Mouse (Mus musculus) lung, embryonic 15.5 days (tissue): ENCODE measurements around the gene Sec24b. TPM values are rescaled to one million over a fixed set of nuclear protein-coding genes. Genes with fewer than 3 reads are reported as not detected.

Experiments
- ATAC-seq: fragments of 200-750 bp; cut with Nextera tagmentation; 2 replicates; pipeline ENCODE4 v1.8.0; 2017; ENCODE audit warnings: moderate number of reproducible peaks, borderline replicate concordance; ENCODE audit not compliant: low FRiP score, low TSS enrichment; ENCODE audit errors: extremely low read depth
- H3K27ac ChIP-seq: fragments of 300-500 bp; sonication (generic); 2 replicates; pipeline ENCODE4 v1.5.1; 2015; ENCODE audit warnings: moderate library complexity, mild to moderate bottlenecking, inconsistent platforms
- H3K27me3 ChIP-seq: fragments of 300-500 bp; sonication (generic); 2 replicates; pipeline ENCODE4 v1.6.1; 2015; ENCODE audit warnings: inconsistent platforms
- H3K36me3 ChIP-seq: fragments of 300-500 bp; sonication (generic); 2 replicates; pipeline ENCODE4 v1.6.1; 2015; ENCODE audit warnings: inconsistent platforms
- H3K4me1 ChIP-seq: fragments of 300-500 bp; sonication (generic); 2 replicates; pipeline ENCODE4 v1.6.1; 2015; ENCODE audit warnings: inconsistent platforms
- H3K4me2 ChIP-seq: fragments of 300-500 bp; sonication (generic); 2 replicates; pipeline ENCODE4 v1.6.1; 2015; ENCODE audit warnings: inconsistent platforms, mild to moderate bottlenecking, moderate library complexity
- H3K4me3 ChIP-seq: fragments of 300-500 bp; sonication (generic); 2 replicates; pipeline ENCODE4 v1.5.1; 2015; ENCODE audit warnings: mild to moderate bottlenecking, inconsistent platforms
- H3K9ac ChIP-seq: fragments of 300-500 bp; sonication (generic); 2 replicates; pipeline ENCODE4 v1.6.1; 2015; ENCODE audit warnings: inconsistent platforms
- H3K9me3 ChIP-seq: fragments of 300-500 bp; sonication (generic); 2 replicates; pipeline ENCODE4 v1.6.1; 2016; ENCODE audit warnings: inconsistent platforms
- WGBS: fragments of 180-500 bp; shearing (Covaris S2); methylation state at CpG from one replicate; pipeline ENCODE4 v1.1.7; 2015; 5-methylcytosine and 5-hydroxymethylcytosine counted together
- polyA plus RNA-seq: library from polyadenylated mRNA; unstranded; fragments of >200 nt; fragmentation: Nextera tagmentation; extraction: Ambion mirVana; gene quantifications from 2 replicates; pipeline ENCODE4 v1.2.1, GENCODE M21; 2015

Gene Sec24b
- polyA plus RNA-seq, 1 experiment from 2014 or later = 28.6 TPM

DNA sequence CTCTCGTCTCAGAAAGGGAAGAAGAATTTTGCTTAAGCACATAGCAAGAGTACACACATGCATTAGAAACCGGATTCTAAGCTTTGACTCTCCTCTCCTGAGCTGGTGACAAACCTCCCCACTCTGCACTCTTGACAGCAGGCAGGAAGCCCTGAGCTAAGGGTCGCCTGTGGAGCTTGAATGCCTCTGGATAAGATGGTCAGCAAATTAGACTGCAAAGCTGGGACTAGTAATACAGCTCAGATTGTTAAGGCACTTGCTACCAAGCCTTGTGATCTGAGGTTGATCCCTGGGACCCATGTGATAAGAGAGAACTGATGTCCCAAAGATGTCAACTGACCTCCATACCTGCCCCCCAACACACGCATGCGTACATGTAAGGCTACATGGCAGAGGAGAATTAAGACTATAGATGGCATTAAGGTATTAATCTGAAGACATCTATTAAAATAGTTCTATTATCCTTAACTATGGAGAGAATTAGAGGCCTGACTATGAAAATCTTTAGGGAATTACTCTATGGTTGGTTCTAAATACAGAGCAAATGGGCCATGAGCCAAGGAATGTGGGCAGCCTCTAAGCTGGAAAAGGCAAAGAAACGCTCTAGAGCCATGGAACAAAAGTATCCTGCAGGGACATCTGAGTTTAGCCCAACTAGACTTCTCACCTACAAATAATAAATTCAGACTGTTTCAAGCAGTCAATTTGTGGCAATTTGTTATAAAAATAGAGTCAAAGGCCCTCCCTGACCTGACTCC lies 8.6 kb downstream of the Sec24b start:
- WGBS = 61% methylated on average over 6 of the region's 6 CpGs
- Histone ChIP-seq H3K4me2 (no peak overlapping the region), H3K27me3 (no peaks in the 10 kb centered on the region), H3K4me3 (no peak overlapping the region), H3K36me3 (no peaks in the 10 kb centered on the region), H3K9ac (no peak overlapping the region), H3K4me1 (peaks cover 35% of the 10 kb centered on the region), H3K27ac (peak overlapping the region; percentile 59; the same call in 1 of the 2 replicates), H3K9me3 (no peaks in the 10 kb centered on the region)
- no peak for ATAC-seq

- peaks cover 35% of the 10 kb centered on the region for H3K4me1 ChIP-seq
- no peak overlapping the region for H3K4me2 ChIP-seq
- no peaks in the 10 kb centered on the region for H3K27me3 ChIP-seq
- no peak overlapping the region for H3K4me3 ChIP-seq
- H3K9me3 ChIP-seq = no peaks in the 10 kb centered on the region
- 82% methylated on average over 8 of the region's 8 CpGs for WGBS
- H3K9ac ChIP-seq = no peak overlapping the region
- no peak overlapping the region for H3K27ac ChIP-seq
- no peaks in the 10 kb centered on the region for H3K36me3 ChIP-seq
- no peak for ATAC-seq
These were observed 9.2 kb downstream of the Sec24b start for GRCm38 (mm10) chr3:130052116-130052515.

- Histone ChIP-seq H3K4me3 (no peak overlapping the region), H3K9me3 (peaks cover 5% of the 10 kb centered on the region; the same call in 1 of the 2 replicates), H3K4me1 (no peaks in the 10 kb centered on the region), H3K27me3 (no peaks in the 10 kb centered on the region), H3K9ac (no peak overlapping the region), H3K36me3 (peaks cover 44% of the 10 kb centered on the region), H3K27ac (no peak overlapping the region), H3K4me2 (no peak overlapping the region)
- 92% methylated on average over 5 of the region's 5 CpGs for WGBS
- no peak for ATAC-seq
These were observed 20.6 kb downstream of the Sec24b start for GRCm38 (mm10) chr3:130040711-130041110.

DNA sequence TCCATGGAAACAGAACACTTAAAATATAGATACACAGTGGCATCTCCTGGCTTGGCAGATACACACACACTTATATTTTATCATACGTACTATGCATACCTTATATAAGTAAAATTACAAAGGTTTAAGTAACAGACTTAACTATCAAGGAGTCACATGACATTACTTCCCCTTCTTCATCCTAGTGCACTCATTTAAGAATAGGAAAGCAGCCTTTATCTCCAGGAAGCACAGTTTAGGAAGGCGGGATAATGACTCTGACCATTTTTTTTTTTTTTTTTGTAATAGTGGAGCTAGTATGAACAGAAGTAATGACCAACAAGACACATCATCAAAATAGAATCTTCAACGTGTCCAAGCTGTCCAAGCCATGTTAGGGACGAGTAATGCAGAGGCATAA lies 21.3 kb downstream of the Sec24b start:
- Histone ChIP-seq H3K4me3 (no peak overlapping the region), H3K9me3 (peaks cover 5% of the 10 kb centered on the region; the same call in 1 of the 2 replicates), H3K9ac (no peak overlapping the region), H3K4me1 (no peaks in the 10 kb centered on the region), H3K27ac (no peak overlapping the region), H3K27me3 (no peaks in the 10 kb centered on the region), H3K4me2 (no peak overlapping the region), H3K36me3 (peaks cover 51% of the 10 kb centered on the region)
- no peak for ATAC-seq
- 84% methylated on average over 4 of the region's 4 CpGs for WGBS

DNA sequence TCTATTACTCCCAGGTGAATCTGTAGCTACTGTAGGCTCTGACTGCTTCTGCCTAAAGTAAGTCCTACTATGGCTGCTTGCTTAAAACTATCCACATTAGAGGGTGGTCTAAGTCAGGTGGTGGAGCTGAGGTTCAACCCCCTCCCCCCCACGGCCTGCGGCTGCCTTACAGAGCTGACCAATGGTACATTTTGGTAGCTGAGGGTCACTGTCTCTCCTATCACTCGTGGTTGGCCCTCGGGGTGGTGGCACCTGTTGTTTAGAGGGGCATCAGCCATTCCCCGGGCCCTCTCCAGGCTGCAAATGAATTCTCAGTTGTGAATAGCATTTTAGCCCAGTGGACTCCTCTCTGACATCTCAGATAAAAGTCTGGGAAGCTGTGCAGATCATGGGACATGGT lies 32.6 kb downstream of the Sec24b start:
- Histone ChIP-seq H3K27me3 (no peaks in the 10 kb centered on the region), H3K9me3 (no peaks in the 10 kb centered on the region), H3K9ac (no peak overlapping the region), H3K4me2 (no peak overlapping the region), H3K4me1 (no peaks in the 10 kb centered on the region), H3K27ac (no peak overlapping the region), H3K4me3 (no peak overlapping the region), H3K36me3 (peaks cover 59% of the 10 kb centered on the region)
- 86% methylated on average over 5 of the region's 5 CpGs for whole genome bisulfite sequencing
- no peak for ATAC-seq

DNA sequence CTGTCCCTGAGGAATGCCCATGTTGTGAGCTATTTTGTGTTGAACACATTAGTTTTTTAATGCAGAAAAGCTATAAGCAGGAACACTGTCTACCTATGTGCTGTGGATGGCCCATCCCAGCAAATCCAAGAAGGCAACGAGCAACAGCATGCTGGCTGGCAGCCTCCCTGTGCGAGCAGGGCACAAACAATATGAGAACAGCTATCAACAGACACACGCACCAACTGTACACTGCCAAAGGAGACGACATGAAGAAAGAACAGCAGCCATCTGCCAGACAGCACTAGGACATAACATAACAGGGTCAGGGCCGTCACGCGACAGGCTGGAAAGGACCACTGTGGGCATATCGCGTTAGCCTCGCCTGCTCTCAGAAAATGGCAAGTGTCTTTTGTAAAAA lies 35.2 kb downstream of the Sec24b start:
- Histone ChIP-seq H3K9ac (no peak overlapping the region), H3K36me3 (peaks cover 47% of the 10 kb centered on the region), H3K4me1 (no peaks in the 10 kb centered on the region), H3K4me3 (no peak overlapping the region), H3K27me3 (no peaks in the 10 kb centered on the region), H3K9me3 (no peaks in the 10 kb centered on the region), H3K27ac (no peak overlapping the region), H3K4me2 (no peak overlapping the region)
- no peak for ATAC-seq
- 83% methylated on average over 10 of the region's 10 CpGs for WGBS

- H3K27ac ChIP-seq = no peak overlapping the region
- no peaks in the 10 kb centered on the region for H3K27me3 ChIP-seq
- H3K36me3 ChIP-seq = peaks cover 41% of the 10 kb centered on the region
- H3K4me1 ChIP-seq = no peaks in the 10 kb centered on the region
- H3K4me2 ChIP-seq = no peak overlapping the region
- WGBS = 93% methylated on average over 8 of the region's 8 CpGs
- no peaks in the 10 kb centered on the region for H3K9me3 ChIP-seq
- no peak overlapping the region for H3K9ac ChIP-seq
- H3K4me3 ChIP-seq = no peak overlapping the region
- ATAC-seq = no peak
These were observed 35.8 kb downstream of the Sec24b start for GRCm38 (mm10) chr3:130025556-130025955.

- no peak overlapping the region for H3K9ac ChIP-seq
- H3K4me3 ChIP-seq = no peak overlapping the region
- WGBS = 47% methylated on average over 2 of the region's 2 CpGs
- no peak for ATAC-seq
- H3K9me3 ChIP-seq = no peaks in the 10 kb centered on the region
- no peak overlapping the region for H3K4me2 ChIP-seq
- H3K36me3 ChIP-seq = peaks cover 25% of the 10 kb centered on the region
- no peak overlapping the region for H3K27ac ChIP-seq
- no peaks in the 10 kb centered on the region for H3K4me1 ChIP-seq
- H3K27me3 ChIP-seq = no peaks in the 10 kb centered on the region
These were observed 48.4 kb downstream of the Sec24b start for GRCm38 (mm10) chr3:130012943-130013342.

DNA sequence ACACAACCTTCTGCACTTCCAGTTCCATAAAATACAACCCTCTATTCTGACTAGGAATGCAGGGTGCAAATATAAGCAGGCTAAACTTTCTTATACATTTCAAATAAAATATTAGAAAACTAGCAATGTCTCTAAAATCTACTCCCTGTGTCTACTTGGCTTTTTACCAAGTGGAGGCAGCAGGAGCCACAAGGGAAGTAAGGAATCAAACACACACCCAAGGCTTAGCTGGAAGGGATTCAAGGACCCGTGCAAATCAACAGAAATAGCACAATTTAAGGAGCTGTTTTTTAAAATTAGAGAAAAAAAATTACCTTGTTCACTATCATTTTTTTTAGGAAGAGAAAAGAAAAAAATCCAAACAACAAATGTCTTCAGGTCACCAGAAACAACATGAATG lies 50.1 kb downstream of the Sec24b start:
- WGBS = 48% methylated on average over 1 of the region's 1 CpGs
- peaks cover 36% of the 10 kb centered on the region for H3K36me3 ChIP-seq

DNA sequence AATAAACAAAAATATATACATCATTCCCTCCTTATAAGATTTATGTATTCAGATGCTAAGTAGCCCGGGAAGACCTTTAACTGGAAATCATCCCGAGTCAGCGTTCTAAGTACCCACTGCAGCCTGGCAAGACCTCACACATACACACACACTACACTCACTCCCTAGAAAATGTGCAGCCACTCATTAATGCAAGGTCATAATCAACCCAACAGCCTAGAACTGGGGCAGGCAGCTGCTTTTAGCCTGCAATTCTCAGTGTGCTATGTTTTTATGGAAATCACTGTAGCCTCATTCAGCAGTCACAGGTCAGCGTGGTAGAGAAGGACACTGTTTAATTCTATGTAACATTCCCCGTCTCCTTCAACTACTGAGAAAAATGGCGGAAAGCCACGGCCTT lies 55.2 kb downstream of the Sec24b start:
- WGBS = 86% methylated on average over 7 of the region's 7 CpGs
- H3K9me3 ChIP-seq = no peaks in the 10 kb centered on the region
- peaks cover 55% of the 10 kb centered on the region for H3K36me3 ChIP-seq
- H3K27me3 ChIP-seq = no peaks in the 10 kb centered on the region
- no peak overlapping the region for H3K27ac ChIP-seq
- no peak overlapping the region for H3K4me2 ChIP-seq
- ATAC-seq = no peak
- no peak overlapping the region for H3K9ac ChIP-seq
- no peaks in the 10 kb centered on the region for H3K4me1 ChIP-seq
- no peak overlapping the region for H3K4me3 ChIP-seq

More for the DNA sequence above, 50.1 kb downstream of the Sec24b start:
- Histone ChIP-seq H3K27ac (no peak overlapping the region), H3K4me2 (no peak overlapping the region), H3K27me3 (no peaks in the 10 kb centered on the region), H3K9me3 (no peaks in the 10 kb centered on the region), H3K4me3 (no peak overlapping the region), H3K4me1 (no peaks in the 10 kb centered on the region), H3K9ac (no peak overlapping the region)
- no peak for ATAC-seq

DNA sequence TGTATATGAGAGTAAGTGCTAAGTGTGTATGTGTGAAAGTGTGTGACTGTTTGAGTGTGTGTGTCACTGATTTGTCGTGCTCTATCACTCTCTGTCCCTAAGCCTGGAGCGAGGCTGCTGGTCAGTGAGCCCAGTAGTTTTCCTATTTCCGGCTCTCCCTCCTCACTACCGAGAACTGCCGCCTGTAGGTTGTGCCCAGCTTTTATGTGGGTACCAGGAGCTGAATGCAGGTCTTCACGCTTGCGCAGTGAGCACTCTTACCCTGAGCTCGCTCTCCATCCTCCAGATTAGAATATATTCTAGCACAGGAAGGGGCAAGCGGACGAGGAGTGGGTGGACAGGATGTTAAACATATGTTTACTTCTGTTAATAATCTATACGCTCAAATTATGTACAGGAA lies 60.4 kb downstream of the Sec24b start:
- Histone ChIP-seq H3K4me2 (no peak overlapping the region), H3K27ac (no peak overlapping the region), H3K4me3 (no peak overlapping the region), H3K9ac (no peak overlapping the region), H3K27me3 (no peaks in the 10 kb centered on the region), H3K36me3 (peaks cover 69% of the 10 kb centered on the region), H3K4me1 (no peaks in the 10 kb centered on the region), H3K9me3 (no peaks in the 10 kb centered on the region)
- WGBS = 88% methylated on average over 11 of the region's 11 CpGs
- ATAC-seq = no peak

DNA sequence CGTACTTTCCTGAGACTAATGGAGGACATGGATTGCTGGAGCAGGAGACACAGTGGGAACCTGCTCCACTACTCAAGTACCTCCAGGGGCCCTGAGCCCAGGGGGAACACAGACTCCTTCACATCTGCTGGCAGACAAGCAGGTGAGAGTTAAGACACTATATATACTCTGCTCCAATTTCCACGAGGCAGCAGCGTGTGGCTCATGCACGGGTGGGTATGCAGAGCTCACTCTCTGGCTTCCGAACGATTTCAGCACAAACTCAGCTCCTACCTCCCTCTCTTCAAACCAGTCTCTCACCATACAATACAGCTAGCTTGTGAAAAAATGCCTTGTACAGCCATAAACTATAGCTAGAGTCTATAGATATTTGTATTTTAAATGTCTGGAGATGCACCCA lies 62.8 kb downstream of the Sec24b start:
- Histone ChIP-seq H3K9me3 (no peaks in the 10 kb centered on the region), H3K4me1 (no peaks in the 10 kb centered on the region), H3K27me3 (no peaks in the 10 kb centered on the region), H3K4me2 (no peak overlapping the region), H3K27ac (no peak overlapping the region), H3K36me3 (peaks cover 82% of the 10 kb centered on the region), H3K9ac (no peak overlapping the region), H3K4me3 (no peak overlapping the region)
- WGBS = 89% methylated on average over 6 of the region's 6 CpGs
- no peak for ATAC-seq
